Mouse (Mus musculus) liver, postnatal 0 days (tissue): Measurements from ENCODE around the gene Kirrel. TPM values are rescaled to one million over a fixed set of nuclear protein-coding genes. Genes with fewer than 3 reads are reported as not detected.
"Not testable (repeated sequence)": the region's sequence is repeated elsewhere in the genome, so short reads cannot be mapped to it uniquely, and the experiment has no call there.

Experiments
- ATAC-seq: fragments of 200-750 bp; cut with Nextera tagmentation; 2 replicates; pipeline ENCODE4 v1.8.0; 2017; ENCODE audit warnings: mild to moderate bottlenecking, moderate library complexity
- DNase-seq: peaks from one replicate; pipeline ENCODE4 v3.0.0-alpha.2; 2016
- H3K27ac ChIP-seq: fragments of 300-500 bp; sonication (generic); 2 replicates; pipeline ENCODE4 v1.5.1; 2014; ENCODE audit warnings: antibody characterized with exemption, moderate library complexity, mild to moderate bottlenecking, low read depth
- H3K27me3 ChIP-seq: fragments of 300-500 bp; sonication (generic); 2 replicates; pipeline ENCODE4 v1.6.1; 2014; ENCODE audit warnings: low read length, control low read depth, mixed read lengths; ENCODE audit not compliant: insufficient read depth
- H3K36me3 ChIP-seq: fragments of 300-500 bp; sonication (generic); replicated peaks from 2 replicates; pipeline ENCODE4 v1.6.1; 2014; ENCODE audit warnings: mild to moderate bottlenecking, control low read depth, low read length, moderate library complexity, mixed read lengths; ENCODE audit not compliant: insufficient read depth
- H3K4me1 ChIP-seq: fragments of 300-500 bp; sonication (generic); 2 replicates; pipeline ENCODE4 v1.6.1; 2014; ENCODE audit warnings: antibody characterized with exemption, mild to moderate bottlenecking, control low read depth; ENCODE audit not compliant: insufficient read depth
- H3K4me2 ChIP-seq: fragments of 300-500 bp; sonication (generic); 2 replicates; pipeline ENCODE4 v1.6.1; 2014; ENCODE audit warnings: low read depth, mild to moderate bottlenecking, low read length, moderate library complexity, mixed read lengths
- H3K4me3 ChIP-seq: fragments of 300-500 bp; sonication (generic); 2 replicates; pipeline ENCODE4 v1.5.1; 2014; ENCODE audit warnings: low read depth, low read length
- H3K9ac ChIP-seq: fragments of 300-500 bp; sonication (generic); replicated peaks from 2 replicates; pipeline ENCODE4 v1.6.1; 2014; ENCODE audit warnings: mild to moderate bottlenecking, moderate library complexity
- H3K9me3 ChIP-seq: fragments of 300-500 bp; sonication (generic); 2 replicates; pipeline ENCODE4 v1.6.1; 2016; ENCODE audit warnings: mild to moderate bottlenecking, control low read depth, low read length, mixed read lengths
- CTCF ChIP-seq: sonication (generic); IDR thresholded peaks from 2 replicates; pipeline ENCODE4 v1.5.1; 2016; ENCODE audit warnings: antibody characterized with exemption, low read depth
- EP300 ChIP-seq: IDR thresholded peaks from 2 replicates; pipeline ENCODE4 v1.6.1; 2016; ENCODE audit warnings: antibody characterized with exemption, low read depth, mild to moderate bottlenecking
- WGBS: fragments of 180-500 bp; shearing (Covaris S2); extraction: QIAGEN DNeasy Blood & Tissue Kit; methylation state at CpG from one replicate; pipeline ENCODE4 v1.1.7; 2014; ENCODE audit not compliant: insufficient replicate concordance; 5-methylcytosine and 5-hydroxymethylcytosine counted together
- polyA plus RNA-seq: library from polyadenylated mRNA; unstranded; fragments of >200 nt; fragmentation: Nextera tagmentation; extraction: Ambion mirVana; gene quantifications from 2 replicates; pipeline ENCODE4 v1.2.1, GENCODE M21; 2015

Kirrel gene
- polyA plus RNA-seq, 1 experiment from 2014 or later = 0.73 TPM

DNA sequence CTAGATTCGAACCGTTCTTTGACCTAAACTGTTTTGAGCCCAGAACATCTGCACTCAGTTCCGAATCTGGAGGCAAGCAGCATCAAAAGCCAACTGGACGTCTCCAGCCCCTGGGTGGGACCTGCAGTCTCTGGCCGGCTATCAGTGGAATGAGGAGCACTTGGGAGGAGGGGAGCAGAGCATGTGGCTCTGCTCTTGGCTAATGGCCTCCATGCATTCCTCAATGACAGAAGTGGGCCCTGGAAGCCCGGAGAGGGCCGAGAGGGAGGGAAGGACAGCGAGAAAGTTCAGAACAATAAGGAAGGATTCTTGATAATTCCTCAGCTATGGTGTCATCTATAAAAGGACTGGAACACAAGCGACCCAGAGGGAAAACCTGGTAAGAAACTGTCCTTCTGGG is 59.7 kb downstream of the Kirrel start:
- Histone ChIP-seq H3K4me3 (no peak overlapping the region), H3K27me3 (no peaks in the 10 kb centered on the region), H3K9me3 (no peaks in the 10 kb centered on the region), H3K4me1 (no peaks in the 10 kb centered on the region), H3K27ac (no peak overlapping the region), H3K9ac (no peak overlapping the region), H3K4me2 (no peak overlapping the region), H3K36me3 (no peaks in the 10 kb centered on the region)
- ATAC-seq (no peak), DNase-seq (no peak)
- TF ChIP-seq EP300 = no peak
- no peak for TF ChIP-seq CTCF
- WGBS = 55% methylated on average over 9 of the region's 9 CpGs

DNA sequence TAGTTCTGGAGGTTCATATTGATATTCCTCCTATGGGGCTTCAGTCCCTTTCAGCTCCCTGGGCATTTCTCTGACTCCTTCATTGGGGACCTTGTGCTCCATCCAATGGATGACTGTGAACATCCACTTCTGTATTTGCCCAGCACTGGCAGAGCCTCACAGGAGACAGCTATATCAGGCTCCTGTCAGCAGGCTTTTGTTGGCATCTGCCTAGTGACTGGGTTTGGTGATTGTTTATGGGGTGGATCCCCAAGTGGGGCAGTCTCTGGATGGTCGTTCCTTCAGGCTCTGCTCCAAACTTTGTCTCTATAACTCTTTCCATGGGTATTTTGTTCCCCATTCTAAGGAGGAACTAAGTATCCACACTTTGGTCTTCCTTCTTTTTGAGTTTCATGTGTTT is 60.7 kb downstream of the Kirrel start:
- not testable (repeated sequence) for H3K9ac ChIP-seq
- WGBS = 42% methylated on average over 1 of the region's 1 CpGs

DNA sequence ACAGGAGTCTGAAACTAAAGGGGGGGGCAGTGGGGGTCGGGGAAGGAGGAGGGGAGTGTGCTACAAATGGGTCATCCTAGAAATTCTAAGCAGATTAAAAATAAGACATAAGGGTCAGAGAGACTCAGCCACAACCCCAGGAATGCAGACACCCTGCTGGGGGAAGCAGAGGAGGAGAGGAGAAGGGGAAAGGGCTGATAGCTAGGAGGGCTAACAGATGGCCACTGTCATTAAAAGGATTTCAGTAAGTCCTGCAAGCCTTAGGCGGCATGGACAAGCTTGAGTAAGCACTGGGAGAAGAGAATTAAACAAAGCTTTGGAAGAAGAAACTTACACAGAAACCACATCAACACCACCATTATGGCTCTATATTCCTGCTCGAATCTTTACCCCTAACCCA is 62.3 kb downstream of the Kirrel start:
- H3K27me3 ChIP-seq = no peaks in the 10 kb centered on the region
- no peak overlapping the region for H3K9ac ChIP-seq
- DNase-seq = no peak
- TF ChIP-seq CTCF = no peak
- TF ChIP-seq EP300 = no peak
- H3K4me1 ChIP-seq = no peaks in the 10 kb centered on the region
- 54% methylated on average over 3 of the region's 3 CpGs for WGBS
- H3K27ac ChIP-seq = no peak overlapping the region
- no peak overlapping the region for H3K4me3 ChIP-seq
- H3K4me2 ChIP-seq = no peak overlapping the region
- no peak for ATAC-seq
- H3K36me3 ChIP-seq = no peaks in the 10 kb centered on the region
- H3K9me3 ChIP-seq = no peaks in the 10 kb centered on the region

More for the DNA sequence above, 60.7 kb downstream of the Kirrel start:
- not testable (repeated sequence) for H3K4me3 ChIP-seq, H3K27ac ChIP-seq, H3K4me2 ChIP-seq, H3K9me3 ChIP-seq, H3K4me1 ChIP-seq, H3K36me3 ChIP-seq, ATAC-seq, DNase-seq, H3K27me3 ChIP-seq

DNA sequence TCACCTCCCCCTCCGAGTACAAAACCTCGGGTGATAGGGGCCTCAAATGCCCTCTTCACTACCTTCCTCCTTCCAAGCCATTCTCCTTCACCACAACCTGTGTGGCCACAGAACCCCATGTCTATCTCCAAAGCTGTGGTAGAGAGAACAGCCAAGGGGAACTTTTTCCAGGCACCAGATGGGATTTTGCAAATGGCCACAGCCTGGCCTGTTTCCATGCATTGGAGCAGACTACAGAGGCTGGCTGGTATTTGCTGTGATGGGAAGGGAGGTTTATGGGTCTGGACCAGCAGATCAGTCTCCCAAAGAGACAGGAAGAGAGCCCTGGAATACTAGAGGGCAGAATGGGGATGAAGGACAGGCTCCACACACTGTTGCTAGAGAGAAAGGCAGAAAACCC is 69.7 kb downstream of the Kirrel start:
- H3K9ac ChIP-seq = no peak overlapping the region
- H3K27ac ChIP-seq = no peak overlapping the region
- no peak for DNase-seq
- WGBS = 53% methylated on average over 2 of the region's 2 CpGs
- no peak overlapping the region for H3K4me3 ChIP-seq
- no peaks in the 10 kb centered on the region for H3K27me3 ChIP-seq
- no peak for ATAC-seq
- H3K36me3 ChIP-seq = no peaks in the 10 kb centered on the region
- H3K9me3 ChIP-seq = no peaks in the 10 kb centered on the region
- no peak for TF ChIP-seq EP300
- TF ChIP-seq CTCF = no peak
- H3K4me2 ChIP-seq = no peak overlapping the region
- H3K4me1 ChIP-seq = no peaks in the 10 kb centered on the region

DNA sequence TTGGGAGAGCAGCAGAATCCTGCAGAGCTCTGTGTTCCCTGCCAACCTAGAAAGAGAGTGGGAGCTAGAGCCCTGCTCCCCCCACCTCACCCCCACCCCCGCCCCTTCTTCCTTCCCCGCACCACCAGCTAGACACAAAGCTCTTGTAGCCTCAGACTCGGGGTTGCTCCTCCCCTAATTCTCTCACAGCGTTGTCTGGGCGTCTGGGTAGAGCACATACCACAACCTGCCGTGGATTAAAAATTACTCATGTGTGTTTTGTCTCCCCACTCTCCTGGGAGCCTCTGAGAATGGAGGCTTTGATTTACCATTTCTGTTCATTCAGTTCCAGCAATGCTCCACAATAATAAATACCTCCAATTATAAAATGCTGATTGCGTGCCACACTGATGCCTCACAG is 72.2 kb downstream of the Kirrel start:
- Histone ChIP-seq H3K4me1 (no peaks in the 10 kb centered on the region), H3K9ac (no peak overlapping the region), H3K9me3 (no peaks in the 10 kb centered on the region), H3K27me3 (no peaks in the 10 kb centered on the region), H3K27ac (no peak overlapping the region), H3K4me3 (no peak overlapping the region), H3K4me2 (no peak overlapping the region), H3K36me3 (no peaks in the 10 kb centered on the region)
- no peak for ATAC-seq
- WGBS = 41% methylated on average over 7 of the region's 7 CpGs
- DNase-seq = no peak
- TF ChIP-seq CTCF (no peak), EP300 (no peak)

DNA sequence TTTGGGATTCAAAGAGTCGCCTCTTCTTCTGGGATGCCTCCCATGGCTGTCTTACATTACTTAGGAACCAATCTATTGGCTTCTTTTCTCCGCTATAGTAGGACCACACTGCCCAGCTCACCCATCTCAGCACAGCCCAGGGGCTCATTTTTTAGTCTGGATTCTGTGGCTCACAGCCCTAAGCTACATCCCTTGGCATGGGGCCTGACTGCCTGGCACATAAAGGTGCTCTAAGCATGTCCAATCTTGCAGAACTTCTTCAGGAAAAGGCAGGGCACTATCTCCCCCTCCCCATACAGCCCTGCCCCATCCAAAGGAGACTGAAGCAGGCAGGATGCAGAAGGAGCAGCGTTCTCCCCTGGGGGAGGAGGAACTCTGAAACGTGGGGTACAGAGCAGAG is 73.6 kb downstream of the Kirrel start:
- H3K4me1 ChIP-seq = no peaks in the 10 kb centered on the region
- no peak for TF ChIP-seq EP300
- no peak for TF ChIP-seq CTCF
- no peak overlapping the region for H3K27ac ChIP-seq
- H3K36me3 ChIP-seq = no peaks in the 10 kb centered on the region
- no peaks in the 10 kb centered on the region for H3K27me3 ChIP-seq
- 62% methylated on average over 4 of the region's 4 CpGs for WGBS
- no peak overlapping the region for H3K9ac ChIP-seq
- ATAC-seq (no peak), DNase-seq (no peak)
- H3K9me3 ChIP-seq = no peaks in the 10 kb centered on the region
- no peak overlapping the region for H3K4me2 ChIP-seq
- H3K4me3 ChIP-seq = no peak overlapping the region
